Mouse (Mus musculus) spleen, postnatal 14 days (tissue): ENCODE measurements around the gene Ghr.

Experiments
- DNase-seq, 2 experiments: peaks; one replicate each; pipeline ENCODE4 v3.0.0; 2021 to 2022; ENCODE audit warnings: low spot score in 2 of 2

Ghr gene

GRCm38 (mm10) chr15:3582807-3583636 lies at the start of gene Ghr:
Gene Ghr, minus strand, starts transcription at chr15:3583492.
- peak; percentile 11 to 13 for DNase-seq

GRCm38 (mm10) chr15:3622746-3623145 lies 39.5 kb upstream of the Ghr start:
- no peak for DNase-seq

GRCm38 (mm10) chr15:3620368-3620767 lies 37.1 kb upstream of the Ghr start:
- DNase-seq: no peak

- no peak for DNase-seq
These were observed 35.0 kb upstream of the Ghr start for GRCm38 (mm10) chr15:3618311-3618710.

GRCm38 (mm10) chr15:3611961-3612360 lies 28.7 kb upstream of the Ghr start:
- DNase-seq: no peak

- DNase-seq: no peak
These were observed 24.7 kb upstream of the Ghr start for GRCm38 (mm10) chr15:3607951-3608350.

- DNase-seq: no peak
These were observed 18.8 kb upstream of the Ghr start for GRCm38 (mm10) chr15:3602098-3602486.

- DNase-seq: no peak
These were observed 18.3 kb upstream of the Ghr start for GRCm38 (mm10) chr15:3601422-3602097.

- DNase-seq: no peak
These were observed 4.6 kb upstream of the Ghr start for GRCm38 (mm10) chr15:3587879-3588278.

GRCm38 (mm10) chr15:3584361-3584760 lies 1.1 kb upstream of the Ghr start:
- no peak for DNase-seq

GRCm38 (mm10) chr15:3581861-3582806 lies 1.2 kb downstream of the Ghr start:
- no peak for DNase-seq

- DNase-seq: no peak
These were observed 2.0 kb downstream of the Ghr start for GRCm38 (mm10) chr15:3581337-3581736.

- DNase-seq: no peak
These were observed 3.1 kb downstream of the Ghr start for GRCm38 (mm10) chr15:3580216-3580615.

GRCm38 (mm10) chr15:3578286-3578980 lies 4.9 kb downstream of the Ghr start:
- DNase-seq: no peak

- DNase-seq: no peak
These were observed 14.0 kb downstream of the Ghr start for GRCm38 (mm10) chr15:3569178-3569903.

GRCm38 (mm10) chr15:3564570-3564969 lies 18.7 kb downstream of the Ghr start:
- no peak for DNase-seq

GRCm38 (mm10) chr15:3563929-3564516 lies 19.3 kb downstream of the Ghr start:
- DNase-seq: no peak

- DNase-seq: no peak
These were observed 19.8 kb downstream of the Ghr start for GRCm38 (mm10) chr15:3563473-3563872.

- DNase-seq: no peak
These were observed 24.8 kb downstream of the Ghr start for GRCm38 (mm10) chr15:3558524-3558923.

- DNase-seq: no peak
These were observed 39.0 kb downstream of the Ghr start for GRCm38 (mm10) chr15:3544289-3544688.
